24 mouse cellular contexts compared by ENCODE assay signal in genomic region chr10:83096257-83096656, GRCm38 (mm10).
"Had no signal": no experiment of that assay in that cellular context is flagged by ENCODE, and none has a peak within 500 bp of the region (broad histone marks: within the 10 kb centered on the region; RNA-seq: fewer than 3 reads in every experiment).

No protein-coding gene starts in this region.

- ATAC-seq: midbrain, embryonic 13.5 days; midbrain, embryonic 16.5 days had no signal

- H3K27me3 ChIP-seq: liver, embryonic 15.5 days; lung, embryonic 15.5 days; megakaryocyte, embryonic 14.5 days; midbrain, embryonic 13.5 days; neural tube, embryonic 13.5 days had no signal

- H3K4me2 ChIP-seq: limb, embryonic 12.5 days; limb, embryonic 15.5 days; liver, embryonic 11.5 days; liver, embryonic 15.5 days; lung, embryonic 15.5 days; midbrain, embryonic 13.5 days; neural tube, embryonic 13.5 days had no signal

- H3K36me3 ChIP-seq: limb, embryonic 12.5 days; limb, embryonic 15.5 days; liver, embryonic 15.5 days; lung, embryonic 15.5 days; midbrain, embryonic 10.5 days; midbrain, embryonic 13.5 days; neural tube, embryonic 13.5 days had no signal

- H3K9ac ChIP-seq: limb, embryonic 12.5 days; limb, embryonic 15.5 days; liver, embryonic 15.5 days; lung, embryonic 15.5 days; midbrain, embryonic 13.5 days; neural tube, embryonic 13.5 days had no signal

- H3K9me3 ChIP-seq: limb, embryonic 12.5 days; limb, embryonic 15.5 days; liver, embryonic 15.5 days; lung, embryonic 15.5 days; megakaryocyte, embryonic 14.5 days; midbrain, embryonic 10.5 days; midbrain, embryonic 13.5 days; neural tube, embryonic 13.5 days had no signal

- H3K4me3 ChIP-seq: limb, embryonic 12.5 days; limb, embryonic 15.5 days; liver, embryonic 15.5 days; lung, embryonic 15.5 days; midbrain, embryonic 10.5 days; midbrain, embryonic 13.5 days; myocyte; neural tube, embryonic 13.5 days had no signal

- H3K27ac ChIP-seq: limb, embryonic 12.5 days; limb, embryonic 15.5 days; liver, embryonic 15.5 days; lung, embryonic 15.5 days; midbrain, embryonic 13.5 days; neural tube, embryonic 13.5 days; stomach, postnatal 0 days had no signal

- DNase-seq: kidney, adult 9 months; kidney, postnatal 14 days; kidney, postnatal 4 days; left cerebral cortex, postnatal 4 days; lung, adult 18-20 months; lung, postnatal 10 days; lung, postnatal 36 days; right cerebral cortex, adult 18-20 months; right cerebral cortex, postnatal 14 days; right cerebral cortex, postnatal 4 days; thymus, adult 2 months; thymus, postnatal 25 days had no signal
